Mouse (Mus musculus): ENCODE data around the gene C2cd5.

DNA sequence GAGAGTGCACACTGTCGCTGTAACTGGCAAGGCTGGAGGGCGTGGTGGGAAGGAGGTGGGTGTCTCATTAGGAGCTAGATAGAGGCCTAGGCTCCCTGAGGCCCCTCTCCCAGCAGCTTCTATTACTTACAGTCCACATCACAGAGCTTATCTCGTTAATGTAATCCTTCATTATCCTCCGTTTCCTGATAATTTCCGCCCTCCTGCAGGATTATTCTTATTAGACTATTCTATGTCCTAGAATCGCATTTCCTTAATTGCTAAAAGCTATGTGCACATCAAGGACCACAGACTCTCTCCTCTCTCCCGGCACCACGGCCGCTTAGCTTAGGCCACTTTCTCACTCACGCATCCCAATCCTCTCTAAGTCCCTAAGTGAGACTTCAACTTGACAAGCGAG is 4.8 kb downstream of the C2cd5 start:
- TF ChIP-seq CTCF (IDR thresholded peaks at IDR 0.05; ENCODE audit: extremely low read depth, insufficient read depth, insufficient read length, insufficient replicate concordance) (no peak), POLR2A (IDR thresholded peaks at IDR 0.05; ENCODE audit: low read depth, low read length) (no peak)

Data from spleen, adult 2 months (tissue).